Mouse (Mus musculus) cerebellum, postnatal 14 days (tissue): Measurements from ENCODE around the gene Plg.

ENCODE experiments used
- DNase-seq, 2 experiments: peaks; one replicate each; pipeline ENCODE4 v3.0.0; 2021; ENCODE audit warnings: mixed read lengths in 2 of 2

The Plg gene

GRCm38 (mm10) chr17:12387781-12388180 is 9.4 kb downstream of the Plg start:
- no peak for DNase-seq

DNA sequence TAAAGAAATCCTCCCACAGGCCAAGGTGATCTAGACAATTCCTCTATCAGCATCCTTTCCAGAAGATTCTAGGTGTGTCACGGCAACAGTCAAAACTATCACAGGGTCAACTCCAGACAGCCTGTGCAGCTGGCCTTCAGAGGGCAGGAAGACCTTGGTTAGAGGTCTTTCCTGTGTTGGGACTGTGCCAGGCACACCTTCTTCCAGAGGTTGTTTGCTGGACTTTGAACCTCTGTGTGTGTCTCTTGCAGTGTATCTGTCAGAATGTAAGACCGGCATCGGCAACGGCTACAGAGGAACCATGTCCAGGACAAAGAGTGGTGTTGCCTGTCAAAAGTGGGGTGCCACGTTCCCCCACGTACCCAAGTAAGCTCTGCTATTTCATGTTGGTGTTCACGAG is 9.8 kb downstream of the Plg start:
- DNase-seq, result no peak

DNA sequence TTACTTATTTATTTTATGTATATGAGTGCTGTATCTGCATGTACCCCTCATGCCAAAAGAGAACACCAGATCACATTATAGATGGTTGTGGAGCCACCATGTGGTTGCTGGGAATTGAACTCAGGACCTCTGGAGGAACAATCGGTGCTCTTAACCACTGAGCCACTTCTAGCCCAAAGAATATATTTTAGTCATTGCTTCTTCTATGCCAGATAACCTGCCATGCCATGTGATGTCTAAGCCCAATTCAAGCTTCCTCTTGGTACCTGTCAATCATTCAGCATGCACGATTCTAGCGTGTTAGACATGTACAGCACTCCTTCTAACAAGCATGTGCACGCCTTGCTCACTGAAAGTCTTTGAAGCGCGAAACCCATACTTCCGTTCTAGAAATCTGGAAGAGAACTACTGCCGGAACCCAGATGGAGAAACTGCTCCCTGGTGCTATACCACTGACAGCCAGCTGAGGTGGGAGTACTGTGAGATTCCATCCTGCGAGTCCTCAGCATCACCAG is 17.8 kb downstream of the Plg start:
- DNase-seq, result no peak

- DNase-seq, result no peak
These were observed 25.0 kb downstream of the Plg start for GRCm38 (mm10) chr17:12403420-12403819.

DNA sequence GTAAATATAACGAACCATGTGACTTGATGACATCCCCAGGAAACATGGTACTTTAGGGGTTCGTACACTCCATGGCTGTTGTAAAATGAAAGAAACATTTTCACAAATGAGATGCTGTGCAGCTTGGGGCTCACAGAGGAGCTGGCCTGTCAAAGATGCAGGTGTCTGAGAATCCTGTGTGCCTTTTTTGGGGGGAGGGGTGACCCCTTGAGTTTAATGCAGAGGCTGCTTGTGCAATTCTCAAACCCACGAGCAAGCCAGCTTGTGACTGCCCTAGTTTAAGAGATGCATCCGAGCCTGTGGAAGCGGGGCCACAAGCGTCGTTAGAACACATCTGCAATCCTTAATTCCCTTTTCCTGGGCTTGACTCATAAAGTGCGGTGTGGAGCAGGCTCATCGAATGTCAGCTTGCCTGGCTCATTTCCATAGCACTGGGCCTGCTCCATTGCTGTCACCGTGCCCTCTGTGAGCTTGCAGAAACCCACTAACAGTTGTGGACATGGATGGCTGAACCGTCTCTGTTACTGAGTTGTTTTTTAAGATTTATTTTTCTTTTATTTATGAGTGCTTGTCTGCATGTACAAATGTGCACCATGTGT is 31.0 kb downstream of the Plg start:
- no peak for DNase-seq

GRCm38 (mm10) chr17:12412181-12412890 is 33.9 kb downstream of the Plg start:
- no peak for DNase-seq

DNA sequence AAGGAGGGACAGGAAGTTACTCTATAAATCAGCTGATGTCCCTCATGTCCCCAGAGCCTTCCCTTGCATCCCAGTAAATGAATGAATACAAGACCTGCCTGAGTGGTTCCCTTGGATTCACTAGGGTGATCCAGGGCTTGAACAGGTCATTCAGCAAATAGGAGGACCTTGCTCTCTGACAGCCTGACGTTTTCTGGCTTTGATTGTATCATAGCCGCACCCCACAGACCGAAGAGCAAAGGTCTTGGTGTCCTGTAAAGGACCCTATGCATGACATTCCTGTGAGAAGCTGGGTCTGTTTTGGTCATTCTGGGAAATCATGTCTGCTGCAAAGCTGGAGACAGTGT is 34.5 kb downstream of the Plg start:
- DNase-seq, result no peak

- DNase-seq, result no peak
These were observed 36.8 kb downstream of the Plg start for GRCm38 (mm10) chr17:12415031-12415735.

GRCm38 (mm10) chr17:12415741-12416140 is 37.3 kb downstream of the Plg start:
- no peak for DNase-seq

- DNase-seq, result peak; percentile 87 to 92
These were observed 38.0 kb downstream of the Plg start for GRCm38 (mm10) chr17:12416250-12416895.

- DNase-seq, result no peak
These were observed 41.2 kb downstream of the Plg start for GRCm38 (mm10) chr17:12419491-12420079.

DNA sequence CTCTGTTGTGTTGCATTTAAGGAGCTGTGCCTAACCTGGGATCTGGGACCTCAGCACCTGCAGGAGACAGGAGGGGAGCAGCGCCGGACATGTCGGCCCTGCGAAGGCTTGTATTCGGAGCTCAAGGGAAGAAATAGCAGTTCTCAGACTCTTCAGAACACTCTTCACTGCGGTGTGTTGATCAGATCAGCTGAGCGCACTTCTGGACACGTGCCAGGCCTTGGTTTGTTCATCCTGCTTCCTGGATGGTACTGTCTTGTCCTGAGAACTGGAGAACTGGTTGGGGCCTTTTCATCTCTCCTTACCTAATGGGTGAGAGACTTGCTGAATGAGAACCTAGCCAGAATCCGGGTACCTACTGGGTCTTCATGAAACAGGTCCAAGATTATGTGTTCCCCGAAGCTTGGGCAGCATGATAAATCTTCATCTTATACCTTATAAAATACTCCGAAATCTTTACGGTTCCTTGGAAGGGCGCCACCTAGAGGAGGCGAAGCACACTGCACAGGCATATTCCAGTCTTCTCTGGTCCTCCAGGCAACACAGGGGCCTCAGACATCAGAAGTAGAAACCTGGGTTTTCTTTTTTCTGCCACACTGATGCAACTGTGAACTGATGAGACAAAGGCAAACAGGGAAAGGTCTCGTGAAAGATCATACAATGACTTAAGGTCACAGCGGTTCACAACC is 42.6 kb downstream of the Plg start:
- peak; percentile 21 to 61 for DNase-seq

DNA sequence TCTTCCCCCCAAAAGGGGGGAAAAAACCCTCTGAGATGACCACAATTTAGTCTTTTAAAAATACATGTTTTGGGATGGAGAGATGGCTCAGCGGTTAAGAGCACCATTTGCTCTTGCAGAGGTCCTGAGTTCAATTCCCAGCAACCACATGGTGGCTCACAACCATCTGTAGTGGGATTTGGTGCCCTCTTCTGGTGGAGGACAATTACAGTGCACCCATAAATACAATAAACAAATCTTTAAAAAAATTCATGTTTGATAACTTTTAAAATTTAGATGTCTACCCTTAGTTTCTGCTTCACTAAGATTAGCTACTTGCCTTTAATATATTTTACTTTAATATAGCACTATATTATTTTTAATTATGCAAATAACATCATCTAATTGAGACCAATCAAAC is 43.7 kb downstream of the Plg start:
- no peak for DNase-seq

DNA sequence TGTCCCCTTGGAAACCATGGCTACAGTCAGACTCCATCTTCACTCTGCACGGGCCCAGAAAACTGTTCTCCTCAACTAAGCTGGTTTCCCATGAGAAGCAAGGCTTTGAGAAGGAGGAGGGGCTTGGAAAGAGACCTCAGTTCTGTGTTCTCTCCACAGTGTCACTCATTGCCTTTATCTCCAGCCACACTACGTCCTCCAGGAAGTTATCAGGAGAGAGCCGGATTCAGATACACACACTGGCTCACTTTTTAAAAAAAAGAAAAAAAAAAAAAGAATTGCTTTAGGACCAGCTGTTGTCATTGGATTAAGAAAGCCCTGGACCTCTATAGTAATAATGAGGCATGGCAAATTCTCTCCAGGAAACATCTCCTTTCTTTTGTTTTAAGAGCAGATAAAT is 48.7 kb downstream of the Plg start:
- no peak for DNase-seq

DNA sequence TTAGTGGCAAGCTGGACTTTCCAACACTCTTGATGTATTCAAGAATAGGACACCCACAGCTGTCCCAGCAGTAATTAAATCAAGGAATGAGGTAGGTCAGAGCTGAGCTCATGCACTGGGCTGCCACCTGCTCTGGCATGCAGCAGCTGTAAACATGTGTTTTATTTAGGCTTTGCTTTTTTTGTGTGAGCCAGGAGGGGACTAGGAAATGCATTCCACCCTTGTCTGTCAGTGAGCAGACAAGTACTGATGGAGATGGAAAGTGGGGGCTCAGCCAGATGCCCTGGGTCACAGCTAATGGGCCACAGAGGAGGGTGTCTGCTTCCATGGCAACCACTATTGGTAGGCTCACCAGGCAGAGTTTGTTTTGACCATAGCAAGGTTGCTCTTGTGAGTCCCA is 50.0 kb downstream of the Plg start:
- no peak for DNase-seq

DNA sequence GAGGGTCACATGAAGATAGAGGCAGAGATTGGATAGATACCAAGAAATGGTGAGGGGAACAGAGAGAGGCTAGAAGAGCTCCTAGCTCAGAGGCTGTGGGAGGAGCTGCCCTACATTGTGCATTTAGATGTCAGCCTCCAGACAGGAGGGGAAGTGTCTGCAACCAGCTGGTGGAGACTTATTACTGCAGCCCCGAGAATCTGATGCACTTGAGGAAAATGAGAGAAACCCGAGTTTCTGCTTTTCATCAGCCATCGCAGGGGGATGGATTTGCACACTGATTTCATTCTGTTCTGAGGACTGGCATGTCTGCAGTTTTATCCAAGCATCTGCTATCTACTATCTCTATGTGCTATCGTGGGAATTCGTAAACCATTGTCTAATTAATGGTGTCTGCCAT is 53.3 kb downstream of the Plg start:
- peak in 1 of 2 experiments; percentile 7 for DNase-seq

- no peak for DNase-seq
These were observed 59.4 kb downstream of the Plg start for GRCm38 (mm10) chr17:12437771-12438170.

DNA sequence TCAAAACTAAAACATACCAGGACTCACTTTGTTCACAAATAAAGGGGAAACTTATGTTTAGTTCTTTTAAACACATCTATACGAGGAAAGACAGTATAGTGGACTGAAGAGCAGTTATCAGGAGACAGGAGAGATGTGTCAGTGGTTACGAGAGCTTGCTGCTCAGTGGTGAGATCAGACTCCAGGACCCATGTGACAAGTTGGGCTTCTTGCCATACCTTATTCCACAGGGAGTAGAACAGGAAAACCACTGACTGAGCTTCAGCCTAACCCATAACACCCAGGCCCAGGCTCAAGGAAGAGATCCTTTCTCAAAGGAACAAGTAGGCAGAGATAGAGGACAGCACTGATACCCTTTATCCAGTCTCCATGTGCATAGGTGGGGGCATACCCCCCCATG is 66.2 kb downstream of the Plg start:
- no peak for DNase-seq

DNA sequence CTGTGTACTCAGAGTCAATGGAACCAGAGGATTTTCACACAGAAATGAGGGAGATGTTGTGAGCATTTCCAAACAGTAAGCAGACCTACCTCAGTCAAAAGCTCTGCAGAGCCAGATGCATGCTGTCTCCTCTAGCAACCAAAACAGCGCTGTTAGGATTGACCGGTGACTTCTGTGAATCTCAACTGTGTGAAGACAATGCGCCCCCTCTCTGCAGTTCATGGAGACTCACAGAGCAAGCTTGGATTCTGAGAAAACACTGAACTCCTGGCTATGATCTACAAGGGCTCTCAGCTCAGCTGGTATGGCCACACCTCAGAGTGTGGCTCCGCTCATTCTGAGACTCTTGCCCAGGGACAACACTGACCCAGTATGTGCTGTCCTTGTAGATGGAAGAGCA is 72.8 kb downstream of the Plg start:
- DNase-seq, result peak in 1 of 2 experiments; percentile 8

DNA sequence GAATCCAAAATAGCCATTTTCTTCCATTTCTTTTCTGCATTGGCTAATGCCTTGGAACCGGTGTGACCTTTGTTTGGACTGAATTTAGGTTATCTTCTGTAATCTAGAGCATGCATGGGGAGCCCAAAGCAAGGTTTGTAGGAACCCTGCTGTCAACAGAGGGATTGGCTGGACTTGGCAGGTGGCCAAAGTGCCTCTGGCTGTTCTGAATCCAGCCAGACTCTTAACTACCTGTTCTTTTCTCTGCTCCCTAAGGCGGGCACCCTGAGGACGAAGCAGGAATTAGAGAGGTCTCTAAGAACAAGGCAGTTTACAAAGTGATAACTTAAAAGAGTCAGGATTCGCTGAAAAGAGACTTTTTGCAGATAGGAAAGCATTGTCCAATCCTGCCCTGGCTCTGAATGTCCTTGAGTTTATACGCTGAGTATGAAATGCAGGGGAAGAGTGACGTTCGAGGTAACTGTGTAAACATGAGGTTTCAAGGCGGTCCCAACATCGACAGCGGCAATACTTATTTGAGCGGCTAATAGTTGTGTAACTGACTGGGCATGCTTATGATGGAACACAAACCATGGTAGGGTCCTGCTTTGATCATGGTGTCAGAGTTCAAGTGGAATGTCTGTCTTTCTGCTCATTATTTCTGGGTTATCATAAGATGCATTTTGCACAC is 74.6 kb downstream of the Plg start:
- peak; percentile 13 to 27 for DNase-seq

DNA sequence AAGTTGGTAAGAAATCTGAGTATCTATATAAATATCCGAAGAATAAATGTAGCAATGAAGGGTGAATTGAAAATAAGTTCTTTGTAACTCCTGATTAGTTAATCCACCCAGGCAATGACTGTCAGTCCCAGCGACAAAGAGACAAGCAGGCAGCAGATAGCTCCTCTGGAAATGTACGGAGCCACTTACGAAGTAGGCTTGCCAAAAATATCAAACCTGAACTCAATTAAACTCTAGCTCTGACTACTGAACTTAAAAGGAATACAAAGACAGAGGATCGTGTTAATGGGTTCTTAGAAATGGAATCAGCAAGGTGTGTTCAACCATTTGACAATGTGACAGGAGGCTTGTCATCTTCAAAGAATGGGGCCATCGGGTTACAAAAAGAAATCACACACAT is 75.3 kb downstream of the Plg start:
- DNase-seq, result no peak
